Mouse (Mus musculus) hindbrain, postnatal 0 days (tissue): Measurements from ENCODE around the gene Ctsa. TPM values are rescaled to one million over a fixed set of nuclear protein-coding genes. Genes with fewer than 3 reads are reported as not detected.

Source experiments
- ATAC-seq: fragments of 200-750 bp; cut with Nextera tagmentation; 2 replicates; pipeline ENCODE4 v1.8.0; 2017; ENCODE audit warnings: mild to moderate bottlenecking, moderate TSS enrichment, moderate library complexity
- DNase-seq: peaks from one replicate; pipeline ENCODE4 v3.0.0-alpha.2; 2015; ENCODE audit warnings: low spot score
- H3K27ac ChIP-seq: fragments of 300-500 bp; sonication (generic); 2 replicates; pipeline ENCODE4 v1.5.1; 2014; ENCODE audit warnings: mild to moderate bottlenecking
- H3K27me3 ChIP-seq: fragments of 300-500 bp; sonication (generic); 2 replicates; pipeline ENCODE4 v1.6.1; 2014; ENCODE audit warnings: low read length, mixed read lengths; ENCODE audit not compliant: insufficient read depth
- H3K36me3 ChIP-seq: fragments of 300-500 bp; sonication (generic); 2 replicates; pipeline ENCODE4 v1.6.1; 2014; ENCODE audit warnings: low read length, mixed read lengths; ENCODE audit not compliant: insufficient read depth
- H3K4me1 ChIP-seq: fragments of 300-500 bp; sonication (generic); 2 replicates; pipeline ENCODE4 v1.6.1; 2014; ENCODE audit warnings: antibody characterized with exemption, low read length, mixed read lengths; ENCODE audit not compliant: insufficient read depth
- H3K4me2 ChIP-seq: fragments of 300-500 bp; sonication (generic); 2 replicates; pipeline ENCODE4 v1.6.1; 2014; ENCODE audit warnings: low read depth, mild to moderate bottlenecking, low read length, moderate library complexity, mixed read lengths
- H3K4me3 ChIP-seq: fragments of 300-500 bp; sonication (generic); 2 replicates; pipeline ENCODE4 v1.5.1; 2014; ENCODE audit warnings: low read length
- H3K9ac ChIP-seq: fragments of 300-500 bp; sonication (generic); replicated peaks from 2 replicates; pipeline ENCODE4 v1.6.1; 2014; ENCODE audit warnings: mild to moderate bottlenecking, low read length, moderate library complexity, mixed read lengths
- H3K9me3 ChIP-seq: fragments of 300-500 bp; sonication (generic); 2 replicates; pipeline ENCODE4 v1.6.1; 2016; ENCODE audit warnings: low read length, mixed read lengths
- CTCF ChIP-seq: IDR thresholded peaks from 2 replicates; pipeline ENCODE4 v1.5.1; 2016; ENCODE audit warnings: antibody characterized with exemption, control low read depth, low read depth
- WGBS: fragments of 180-500 bp; shearing (Covaris S2); extraction: QIAGEN DNeasy Blood & Tissue Kit; methylation state at CpG from one replicate; pipeline ENCODE4 v1.1.7; 2014; 5-methylcytosine and 5-hydroxymethylcytosine counted together
- polyA plus RNA-seq: library from polyadenylated mRNA; unstranded; fragments of >200 nt; fragmentation: Nextera tagmentation; extraction: Ambion mirVana; gene quantifications from 2 replicates; pipeline ENCODE4 v1.2.1, GENCODE M21; 2015
- total RNA-seq: library from RNA; depleted of rRNA; stranded (reverse); fragments of >200 nt; gene quantifications from 2 replicates; pipeline ENCODE4 v1.2.3, GENCODE M21; 2014

The Ctsa gene
- total and polyA plus RNA-seq, 2 experiments from 2014 or later, result 112 to 135 TPM

GRCm38 (mm10) chr2:164817703-164818102, 15.0 kb upstream of the Ctsa start:
- DNase-seq (no peak), ATAC-seq (no peak)
- H3K27ac ChIP-seq, result no peak overlapping the region
- 86% methylated on average over 5 of the region's 5 CpGs for WGBS
- no peaks in the 10 kb centered on the region for H3K4me1 ChIP-seq
- H3K27me3 ChIP-seq, result no peaks in the 10 kb centered on the region
- no peaks in the 10 kb centered on the region for H3K9me3 ChIP-seq
- no peak overlapping the region for H3K4me2 ChIP-seq
- no peaks in the 10 kb centered on the region; the same call in 1 of the 2 replicates for H3K36me3 ChIP-seq
- TF ChIP-seq CTCF, result peak; percentile 18; the same call in 1 of the 2 replicates
- H3K4me3 ChIP-seq, result no peak overlapping the region
- no peak overlapping the region for H3K9ac ChIP-seq

GRCm38 (mm10) chr2:164821060-164821459, 11.6 kb upstream of the Ctsa start:
- H3K36me3 ChIP-seq, result peaks cover 12% of the 10 kb centered on the region; the same call in 1 of the 2 replicates
- H3K27ac ChIP-seq, result no peak overlapping the region
- no peaks in the 10 kb centered on the region for H3K4me1 ChIP-seq
- no peak overlapping the region for H3K9ac ChIP-seq
- no peak overlapping the region for H3K4me2 ChIP-seq
- no peak for ATAC-seq
- DNase-seq, result no peak
- no peaks in the 10 kb centered on the region for H3K27me3 ChIP-seq
- H3K4me3 ChIP-seq, result no peak overlapping the region
- peak; percentile 22; the same call in 1 of the 2 replicates for TF ChIP-seq CTCF
- WGBS, result 77% methylated on average over 6 of the region's 6 CpGs
- no peaks in the 10 kb centered on the region for H3K9me3 ChIP-seq

GRCm38 (mm10) chr2:164822636-164823165, 10.0 kb upstream of the Ctsa start, which contains the start of gene Zswim1:
TSS of gene Zswim1 (plus strand) at chr2:164822686.
- Histone ChIP-seq H3K36me3 (peaks cover 18% of the 10 kb centered on the region; the same call in 1 of the 2 replicates), H3K9me3 (no peaks in the 10 kb centered on the region)
- under 1% methylated on average over 32 of the region's 32 CpGs for WGBS

GRCm38 (mm10) chr2:164823181-164823585, 9.5 kb upstream of the Ctsa start:
- peak; percentile 72 for DNase-seq
- WGBS, result 2% methylated on average over 10 of the region's 10 CpGs

More at GRCm38 (mm10) chr2:164822636-164823165, 10.0 kb upstream of the Ctsa start, which contains the start of gene Zswim1:
- peak; percentile 99 for ATAC-seq
- Histone ChIP-seq H3K27me3 (no peaks in the 10 kb centered on the region), H3K4me1 (no peaks in the 10 kb centered on the region), H3K4me2 (peak within 1 kb of the TSS; percentile 62), H3K4me3 (peak within 1 kb of the TSS; percentile 59), H3K9ac (peak within 1 kb of the TSS; percentile 61), H3K27ac (peak within 1 kb of the TSS; percentile 95)
- DNase-seq, result peak; percentile 99
- TF ChIP-seq CTCF, result 0 out of 2 replicates have a peak, but pooled peaks have one; percentile 1

GRCm38 (mm10) chr2:164823969-164824368, 8.7 kb upstream of the Ctsa start:
- Histone ChIP-seq H3K4me3 (no peak overlapping the region), H3K27ac (no peak overlapping the region), H3K9ac (no peak overlapping the region), H3K36me3 (peaks cover 18% of the 10 kb centered on the region; the same call in 1 of the 2 replicates), H3K4me2 (peak overlapping the region; percentile 62; the same call in 1 of the 2 replicates), H3K27me3 (no peaks in the 10 kb centered on the region), H3K4me1 (no peaks in the 10 kb centered on the region), H3K9me3 (no peaks in the 10 kb centered on the region)
- no peak for ATAC-seq
- no peak for TF ChIP-seq CTCF
- 93% methylated on average over 4 of the region's 4 CpGs for WGBS
- DNase-seq, result no peak

More at GRCm38 (mm10) chr2:164823181-164823585, 9.5 kb upstream of the Ctsa start:
- peak overlapping the region; percentile 62 for H3K4me2 ChIP-seq
- H3K9ac ChIP-seq, result peak overlapping the region; percentile 61
- peak overlapping the region; percentile 95 for H3K27ac ChIP-seq
- H3K27me3 ChIP-seq, result no peaks in the 10 kb centered on the region
- H3K4me1 ChIP-seq, result no peaks in the 10 kb centered on the region
- peak; percentile 42 for TF ChIP-seq CTCF
- H3K36me3 ChIP-seq, result peaks cover 18% of the 10 kb centered on the region; the same call in 1 of the 2 replicates
- H3K9me3 ChIP-seq, result no peaks in the 10 kb centered on the region
- peak overlapping the region; percentile 59 for H3K4me3 ChIP-seq
- ATAC-seq, result peak; percentile 28; the same call in 1 of the 2 replicates

GRCm38 (mm10) chr2:164825521-164825920, 7.2 kb upstream of the Ctsa start:
- Histone ChIP-seq H3K4me2 (no peak overlapping the region), H3K9ac (no peak overlapping the region), H3K4me3 (no peak overlapping the region), H3K9me3 (no peaks in the 10 kb centered on the region), H3K27ac (no peak overlapping the region), H3K27me3 (no peaks in the 10 kb centered on the region), H3K36me3 (peaks cover 18% of the 10 kb centered on the region; the same call in 1 of the 2 replicates), H3K4me1 (no peaks in the 10 kb centered on the region)
- TF ChIP-seq CTCF, result no peak
- ATAC-seq (no peak), DNase-seq (no peak)
- 93% methylated on average over 17 of the region's 17 CpGs for WGBS
